Mouse (Mus musculus): Measurements from ENCODE around the gene Trim75. TPM values are rescaled to one million over a fixed set of nuclear protein-coding genes. Genes with fewer than 3 reads are reported as not detected.

Gene Trim75
- total RNA-seq, 4 experiments from 2014 or later, result not detected

DNA sequence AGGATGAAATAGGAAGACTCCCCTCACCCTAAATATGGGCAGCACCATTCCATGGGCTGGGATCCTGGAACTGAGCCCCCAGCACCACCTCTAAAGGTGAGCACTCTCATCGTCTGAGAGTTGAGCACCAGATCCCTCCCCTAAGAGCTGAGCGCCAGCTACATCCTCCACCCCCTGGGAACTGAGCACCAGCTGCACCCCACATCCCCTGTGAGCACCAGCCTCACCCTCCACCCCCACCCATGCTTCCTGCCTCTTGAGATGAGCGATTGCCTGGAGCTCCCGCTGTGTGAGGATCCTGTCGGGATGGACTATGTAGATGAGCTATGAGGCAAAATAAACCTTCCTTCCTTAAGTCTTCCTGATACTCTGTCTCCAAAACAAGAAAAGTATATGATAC, 44.7 kb downstream of the Trim75 start:
- DNase-seq, result no peak

DNA sequence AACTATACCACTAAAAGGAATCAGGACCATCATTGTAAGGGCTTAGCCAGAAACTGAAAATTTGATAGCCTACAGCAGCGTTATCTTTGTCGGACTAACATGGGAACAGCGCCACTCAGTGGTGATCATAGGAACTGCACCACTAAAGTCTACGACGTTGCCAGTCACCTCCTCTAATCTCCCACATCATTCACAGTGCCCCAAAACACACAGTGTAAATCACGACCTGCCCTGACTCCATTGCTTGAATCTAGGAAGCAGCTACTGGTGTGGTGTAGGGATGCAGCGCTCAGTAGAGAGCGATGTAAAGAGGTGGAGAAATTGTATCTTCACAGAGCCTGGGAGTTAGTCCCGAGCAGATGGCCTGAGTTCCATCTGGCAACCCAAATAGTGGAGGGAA, 46.1 kb downstream of the Trim75 start:
- peak; percentile 56 for DNase-seq

DNA sequence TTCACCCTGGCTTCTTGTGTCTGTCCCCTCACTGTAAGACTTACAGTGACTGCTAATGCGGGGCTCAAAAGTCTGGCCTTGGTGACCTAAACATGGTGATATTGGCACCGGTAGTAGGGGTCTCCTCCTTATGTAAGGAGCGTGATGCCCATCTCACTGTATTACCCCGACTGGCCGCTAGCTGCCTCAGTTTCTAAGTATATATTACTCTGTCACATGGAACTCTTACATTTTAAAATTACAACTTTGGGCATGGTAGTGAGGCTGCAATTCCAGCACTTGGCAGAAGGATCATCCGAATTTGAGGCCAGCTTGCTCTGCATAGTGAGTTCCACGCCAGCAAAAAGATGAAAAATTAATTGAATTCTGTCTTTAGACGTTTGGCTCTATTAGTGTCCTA, 46.6 kb downstream of the Trim75 start:
- DNase-seq, result no peak

DNA sequence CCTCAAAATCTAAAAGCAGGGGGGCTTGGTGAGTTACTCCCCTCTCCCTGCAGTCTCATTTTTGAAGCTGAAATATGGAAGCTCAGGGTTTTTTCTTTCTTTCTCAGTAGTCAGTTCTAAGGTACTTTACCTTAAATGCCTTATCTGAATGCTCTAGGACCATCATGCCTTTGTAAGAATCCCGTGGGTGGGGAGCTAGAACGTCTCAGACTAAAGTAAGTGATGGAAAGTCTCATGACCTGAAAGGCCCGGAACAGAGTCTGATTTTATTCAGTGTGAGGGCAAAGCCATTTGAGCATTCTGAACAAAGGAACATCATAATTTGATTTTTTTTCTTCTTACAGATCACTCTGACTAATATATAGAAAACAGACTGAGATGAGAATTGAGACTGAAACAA, 52.6 kb downstream of the Trim75 start:
- no peak for DNase-seq

Other genes with a start within 250 kb of the Trim75 start
- gene Klhl2, start 137.8 kb downstream of the Trim75 start, total RNA-seq (2022), result 10 to 100 TPM; 49.6 to 81.4 (median 58.7) TPM
- gene Tmem192, start 40.6 kb downstream of the Trim75 start, total RNA-seq (2022), result 10 to 100 TPM; 54.2 to 69.9 (median 60.2) TPM
- not detected for gene Trim61, start 30.7 kb upstream of the Trim75 start, total RNA-seq (2022)
- not detected for gene Trim60, start 30.8 kb upstream of the Trim75 start, total RNA-seq (2022)
- not detected for gene Apela, start 49.5 kb upstream of the Trim75 start, total RNA-seq (2022)
- gene Gm10663, start 87.2 kb upstream of the Trim75 start, total RNA-seq (2022), result not detected
- not detected for gene BC030870, start 141.7 kb upstream of the Trim75 start, total RNA-seq (2022)

All from adrenal gland, adult 8-10 months (tissue).